Mouse (Mus musculus) kidney, embryonic 15.5 days (tissue): ENCODE measurements at regions not wholly inside any gene's neighbourhood (a gene's known extent, or its start where the extent isn't known, plus 50 kb on each side); places are given as distances from the start of the nearest gene placed in this dataset.

Experiments
- ATAC-seq: fragments of 200-750 bp; cut with Nextera tagmentation; replicated peaks from 2 replicates; pipeline ENCODE4 v1.8.0; 2017; ENCODE audit warnings: moderate TSS enrichment; ENCODE audit not compliant: low FRiP score
- H3K27ac ChIP-seq: fragments of 300-500 bp; sonication (generic); 2 replicates; pipeline ENCODE4 v1.5.1; 2015; ENCODE audit warnings: mild to moderate bottlenecking, inconsistent platforms
- H3K27me3 ChIP-seq: fragments of 300-500 bp; sonication (generic); 2 replicates; pipeline ENCODE4 v1.6.1; 2015; ENCODE audit warnings: inconsistent platforms
- H3K36me3 ChIP-seq: fragments of 300-500 bp; sonication (generic); 2 replicates; pipeline ENCODE4 v1.6.1; 2015; ENCODE audit warnings: inconsistent platforms
- H3K4me1 ChIP-seq: fragments of 300-500 bp; sonication (generic); 2 replicates; pipeline ENCODE4 v1.6.1; 2015; ENCODE audit warnings: inconsistent platforms
- H3K4me2 ChIP-seq: fragments of 300-500 bp; sonication (generic); 2 replicates; pipeline ENCODE4 v1.6.1; 2015; ENCODE audit warnings: moderate library complexity, mild to moderate bottlenecking, inconsistent platforms
- H3K4me3 ChIP-seq: fragments of 300-500 bp; sonication (generic); replicated peaks from 2 replicates; pipeline ENCODE4 v1.5.1; 2015; ENCODE audit warnings: mild to moderate bottlenecking, inconsistent platforms
- H3K9ac ChIP-seq: fragments of 300-500 bp; sonication (generic); 2 replicates; pipeline ENCODE4 v1.6.1; 2015; ENCODE audit warnings: mild to moderate bottlenecking, inconsistent platforms
- H3K9me3 ChIP-seq: fragments of 300-500 bp; sonication (generic); replicated peaks from 2 replicates; pipeline ENCODE4 v1.6.1; 2016; ENCODE audit warnings: inconsistent platforms
- WGBS: fragments of 180-500 bp; shearing (Covaris S2); methylation state at CpG from one replicate; pipeline ENCODE4 v1.1.7; 2015; ENCODE audit warnings: mixed read lengths; 5-methylcytosine and 5-hydroxymethylcytosine counted together

DNA sequence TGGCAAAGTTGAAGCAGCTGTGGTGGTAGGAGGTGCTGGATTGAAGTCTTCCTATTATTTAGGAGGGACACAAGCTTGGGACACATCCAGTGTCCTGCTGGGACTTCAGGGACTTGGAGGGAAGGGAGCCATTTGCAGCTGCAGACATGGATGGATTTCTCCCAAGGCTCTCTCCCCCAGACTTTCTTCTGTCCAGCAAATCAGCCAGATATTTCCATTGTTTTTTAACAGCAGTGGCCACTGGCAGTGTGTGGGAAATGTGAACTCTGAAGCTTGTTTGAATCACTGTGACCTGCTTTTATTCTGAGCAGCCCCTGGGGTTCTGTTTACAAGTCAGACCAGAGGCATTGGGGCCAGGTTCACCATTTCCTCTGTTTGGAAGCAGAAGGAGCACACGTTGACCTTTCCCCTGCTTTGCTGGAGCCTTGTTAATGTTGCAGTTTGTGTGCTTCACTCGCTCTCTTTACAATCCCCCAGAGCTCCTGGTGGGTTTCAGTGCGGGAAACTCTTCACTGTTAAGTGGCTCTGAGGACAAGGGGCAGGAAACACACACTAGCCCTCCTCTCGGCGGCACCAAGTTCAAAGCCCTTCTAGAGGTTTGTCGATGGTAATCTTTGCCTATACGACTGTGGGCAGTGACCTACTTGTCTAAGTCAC is 627.8 kb downstream of the Dhx35 start:
- Histone ChIP-seq H3K4me3 (no peak overlapping the region), H3K4me1 (peaks cover 19% of the 10 kb centered on the region), H3K27ac (peak overlapping the region; percentile 33; the same call in 1 of the 2 replicates), H3K9ac (no peak overlapping the region), H3K9me3 (no peaks in the 10 kb centered on the region), H3K27me3 (no peaks in the 10 kb centered on the region), H3K36me3 (no peaks in the 10 kb centered on the region), H3K4me2 (no peak overlapping the region)
- WGBS = 35% methylated on average over 7 of the region's 7 CpGs
- no peak for ATAC-seq

DNA sequence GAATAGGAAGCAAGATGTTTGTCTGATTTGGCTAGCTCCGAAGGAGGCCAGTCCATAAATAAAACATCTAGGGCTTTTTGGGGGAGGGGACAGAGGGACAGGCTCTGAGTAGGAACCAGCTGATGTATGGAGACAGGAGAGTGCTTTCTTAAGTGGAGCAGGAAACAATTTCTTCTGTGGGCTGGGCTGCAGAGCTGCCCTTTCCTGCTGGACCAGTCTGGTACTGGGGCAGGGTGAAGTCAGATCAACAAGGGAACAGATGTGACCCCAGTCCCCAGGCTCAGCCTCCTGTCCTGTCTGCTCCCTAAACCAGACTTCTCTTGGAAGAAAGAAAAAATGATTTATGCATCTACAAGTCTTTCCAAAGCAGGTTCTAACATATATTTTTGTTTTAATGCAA is 633.6 kb downstream of the Dhx35 start:
- Histone ChIP-seq H3K4me2 (no peak overlapping the region), H3K27ac (no peak overlapping the region), H3K4me3 (no peak overlapping the region), H3K4me1 (peaks cover 25% of the 10 kb centered on the region), H3K9ac (no peak overlapping the region), H3K27me3 (no peaks in the 10 kb centered on the region), H3K9me3 (no peaks in the 10 kb centered on the region), H3K36me3 (no peaks in the 10 kb centered on the region)
- ATAC-seq = peak; percentile 79; the same call in 1 of the 2 replicates
- 21% methylated on average over 1 of the region's 1 CpGs for WGBS

DNA sequence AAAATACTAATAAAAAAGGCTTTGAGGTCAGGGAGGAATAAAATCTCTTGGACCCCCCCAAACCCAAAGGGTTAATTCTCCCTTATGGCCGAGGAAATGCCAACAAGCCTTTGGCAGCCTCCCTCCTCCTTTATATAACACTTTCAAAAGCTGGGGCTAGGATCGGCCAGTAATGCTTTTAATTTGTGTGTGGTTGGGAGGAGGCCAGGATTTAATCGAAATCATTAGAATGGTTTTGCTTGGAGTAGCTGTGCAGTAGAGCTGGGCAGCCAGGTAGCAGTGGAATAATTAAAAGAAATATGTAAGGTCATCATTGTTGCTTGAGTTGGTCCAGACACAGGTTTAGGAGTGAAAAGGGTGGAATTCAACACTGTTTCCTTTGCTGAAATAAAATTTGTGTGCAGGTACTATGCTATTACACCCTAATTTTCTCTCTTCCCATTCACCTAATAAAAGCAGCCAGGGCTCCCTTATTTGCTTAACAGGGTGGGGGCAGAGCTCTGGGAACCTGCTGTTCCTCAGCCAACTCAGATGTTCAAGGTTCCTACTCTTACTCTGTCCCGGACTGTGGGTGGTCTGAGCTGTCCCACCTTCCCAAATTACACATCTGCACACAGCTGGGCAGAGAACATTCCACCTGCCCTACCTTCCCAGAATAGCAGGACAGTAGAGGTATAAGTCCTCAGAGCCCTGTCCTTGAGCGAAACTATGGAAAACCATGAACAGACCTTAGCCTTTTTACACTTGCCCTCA is 636.1 kb downstream of the Dhx35 start:
- WGBS = 68% methylated on average over 5 of the region's 5 CpGs
- Histone ChIP-seq H3K9ac (no peak overlapping the region), H3K9me3 (peaks cover 7% of the 10 kb centered on the region; the same call in 1 of the 2 replicates), H3K36me3 (no peaks in the 10 kb centered on the region), H3K4me3 (no peak overlapping the region), H3K27ac (no peak overlapping the region), H3K27me3 (no peaks in the 10 kb centered on the region), H3K4me1 (peaks cover 12% of the 10 kb centered on the region; the same call in 1 of the 2 replicates), H3K4me2 (no peak overlapping the region)
- no peak for ATAC-seq

DNA sequence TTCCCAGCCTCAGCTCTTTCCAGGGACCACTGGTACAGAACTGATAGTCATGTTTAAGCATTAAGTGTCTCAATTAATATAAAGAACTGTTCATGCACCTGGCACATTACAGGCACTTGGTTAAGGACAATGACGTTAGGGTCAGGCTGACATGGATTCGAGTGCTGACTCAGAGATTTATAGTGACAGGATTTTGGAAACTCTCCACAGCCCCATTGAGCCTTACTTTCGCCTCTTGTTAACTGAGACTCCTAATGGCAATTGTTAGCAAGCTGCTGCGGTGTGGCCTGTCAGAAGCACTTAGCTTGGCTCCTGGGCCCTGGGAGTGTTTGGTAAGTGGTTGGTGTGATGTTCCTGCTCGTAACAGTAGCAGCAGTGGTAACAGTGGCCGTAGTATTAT is 644.4 kb downstream of the Dhx35 start:
- WGBS = 74% methylated on average over 6 of the region's 6 CpGs
- Histone ChIP-seq H3K27ac (no peak overlapping the region), H3K4me2 (no peak overlapping the region), H3K9me3 (peaks cover 6% of the 10 kb centered on the region; the same call in 1 of the 2 replicates), H3K27me3 (no peaks in the 10 kb centered on the region), H3K4me1 (no peaks in the 10 kb centered on the region), H3K9ac (no peak overlapping the region), H3K4me3 (no peak overlapping the region), H3K36me3 (no peaks in the 10 kb centered on the region)
- ATAC-seq = no peak

DNA sequence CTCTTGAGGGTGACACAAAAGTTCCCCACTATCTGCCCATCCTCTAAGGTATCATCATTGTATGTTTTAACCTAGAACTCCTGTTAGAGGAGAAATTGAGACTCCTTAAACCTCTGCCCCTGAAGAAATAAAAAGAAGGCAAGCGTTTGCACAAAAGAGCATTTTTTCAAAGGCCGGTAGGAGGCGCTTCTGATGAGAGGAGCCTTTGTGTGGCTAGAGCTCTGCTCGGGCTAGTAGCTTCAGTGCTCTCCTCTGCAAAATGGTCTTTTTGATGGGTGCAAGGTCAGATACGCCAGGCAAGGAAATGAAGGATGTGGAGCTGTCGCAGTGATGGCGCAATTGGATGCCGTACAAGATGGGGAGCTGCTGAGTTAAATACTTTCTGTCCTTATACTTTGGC is 649.0 kb downstream of the Dhx35 start:
- 0 out of 2 replicates have a peak, but pooled peaks cover 3% of the 10 kb centered on the region for H3K4me1 ChIP-seq
- no peak overlapping the region for H3K4me2 ChIP-seq
- no peaks in the 10 kb centered on the region for H3K9me3 ChIP-seq
- no peaks in the 10 kb centered on the region for H3K36me3 ChIP-seq
- H3K27ac ChIP-seq = no peak overlapping the region
- 33% methylated on average over 8 of the region's 8 CpGs for WGBS
- no peaks in the 10 kb centered on the region for H3K27me3 ChIP-seq
- H3K4me3 ChIP-seq = no peak overlapping the region
- H3K9ac ChIP-seq = no peak overlapping the region
- no peak for ATAC-seq

DNA sequence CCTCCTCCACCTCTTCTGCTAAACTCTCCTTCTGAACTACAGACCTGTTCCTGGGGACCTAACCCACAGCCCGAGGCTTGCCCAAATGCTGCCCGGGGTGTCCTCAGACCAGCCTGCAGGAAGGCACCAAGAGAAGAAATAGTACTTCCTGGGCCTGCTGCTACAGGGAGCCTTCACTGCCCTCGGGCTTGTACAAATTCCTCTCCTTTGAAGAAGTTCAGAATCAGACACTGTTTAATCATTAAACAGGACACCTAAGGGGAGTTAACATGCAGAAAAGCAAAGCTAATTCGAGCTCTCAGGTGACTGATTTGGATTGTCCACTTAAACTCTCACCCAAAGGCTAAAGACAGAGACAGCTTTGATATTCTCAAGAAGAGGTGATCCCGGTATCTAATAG is 651.8 kb downstream of the Dhx35 start:
- H3K4me2 ChIP-seq = no peak overlapping the region
- H3K36me3 ChIP-seq = no peaks in the 10 kb centered on the region
- no peak overlapping the region for H3K9ac ChIP-seq
- H3K9me3 ChIP-seq = no peaks in the 10 kb centered on the region
- 0 out of 2 replicates have a peak, but pooled peaks have one; percentile 43 for ATAC-seq
- WGBS = 62% methylated on average over 5 of the region's 5 CpGs
- H3K4me1 ChIP-seq = 0 out of 2 replicates have a peak, but pooled peaks cover 3% of the 10 kb centered on the region
- no peak overlapping the region for H3K27ac ChIP-seq
- no peaks in the 10 kb centered on the region for H3K27me3 ChIP-seq
- no peak overlapping the region for H3K4me3 ChIP-seq

DNA sequence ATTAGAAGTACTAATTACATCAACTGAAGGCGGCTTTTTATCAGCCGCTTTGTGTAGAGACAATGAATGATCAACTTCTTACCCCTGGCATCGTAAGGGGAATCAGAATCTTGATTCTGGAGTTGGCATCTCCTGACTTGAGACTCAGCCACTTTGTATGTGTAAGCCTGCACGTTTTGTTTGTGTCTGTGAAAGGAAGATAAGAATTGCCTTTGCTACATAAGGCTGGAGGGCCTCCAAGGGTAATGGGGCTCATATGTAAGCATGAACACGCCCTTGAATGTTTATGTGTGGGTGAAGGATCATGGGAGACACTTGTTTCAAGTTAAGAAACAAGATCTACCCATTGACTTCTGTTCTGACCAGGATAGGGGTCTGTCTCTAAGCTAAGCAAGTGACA is 652.3 kb downstream of the Dhx35 start:
- Histone ChIP-seq H3K27me3 (no peaks in the 10 kb centered on the region), H3K9ac (no peak overlapping the region), H3K9me3 (no peaks in the 10 kb centered on the region), H3K36me3 (no peaks in the 10 kb centered on the region), H3K4me1 (0 out of 2 replicates have a peak, but pooled peaks cover 3% of the 10 kb centered on the region), H3K27ac (no peak overlapping the region), H3K4me2 (no peak overlapping the region), H3K4me3 (no peak overlapping the region)
- ATAC-seq = no peak
- WGBS = 69% methylated on average over 5 of the region's 5 CpGs

DNA sequence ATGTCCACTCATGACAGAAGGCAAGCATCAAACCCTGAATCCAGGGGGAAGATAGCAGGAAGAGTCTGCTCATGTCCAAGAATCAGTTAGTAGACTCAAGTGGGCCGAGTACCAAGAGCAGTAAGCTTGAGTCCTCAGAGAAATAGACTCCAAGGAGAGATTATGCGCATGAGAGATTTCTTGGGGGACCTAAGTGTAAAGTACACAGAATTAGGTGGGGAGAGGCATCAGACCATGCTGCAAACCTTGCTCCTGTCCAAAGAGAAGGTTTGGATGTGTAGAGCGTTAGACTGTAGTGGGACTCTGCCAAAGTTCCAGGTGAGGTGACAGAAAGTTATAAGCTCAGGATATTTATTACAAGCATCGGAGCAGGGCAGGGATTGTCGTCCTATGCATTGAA is 654.4 kb downstream of the Dhx35 start:
- no peak overlapping the region for H3K27ac ChIP-seq
- 89% methylated on average over 5 of the region's 5 CpGs for WGBS
- no peak for ATAC-seq
- H3K4me3 ChIP-seq = no peak overlapping the region
- no peaks in the 10 kb centered on the region for H3K36me3 ChIP-seq
- H3K9ac ChIP-seq = no peak overlapping the region
- no peaks in the 10 kb centered on the region for H3K9me3 ChIP-seq
- no peak overlapping the region for H3K4me2 ChIP-seq
- H3K27me3 ChIP-seq = no peaks in the 10 kb centered on the region
- H3K4me1 ChIP-seq = 0 out of 2 replicates have a peak, but pooled peaks cover 3% of the 10 kb centered on the region

DNA sequence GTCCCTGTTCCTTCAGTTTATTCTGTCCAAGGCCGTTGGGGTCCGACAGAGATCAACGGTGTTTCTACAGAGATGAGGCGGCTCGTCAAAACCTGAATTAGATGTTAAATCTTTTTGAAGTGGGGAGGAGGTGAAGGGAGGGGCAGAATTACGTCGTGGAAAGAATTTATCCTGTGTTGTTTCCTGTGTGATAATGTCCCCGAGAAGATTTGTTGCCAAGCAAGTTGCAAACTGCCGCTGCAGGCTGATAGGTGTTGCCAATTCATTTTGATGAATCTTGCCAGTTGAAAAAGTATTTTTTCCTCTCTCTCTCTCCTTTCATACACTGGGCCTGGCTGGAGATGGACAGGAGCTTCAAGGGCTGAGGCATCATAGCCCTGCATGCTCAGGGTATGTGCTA is 656.8 kb downstream of the Dhx35 start:
- H3K9me3 ChIP-seq = no peaks in the 10 kb centered on the region
- no peaks in the 10 kb centered on the region for H3K36me3 ChIP-seq
- H3K4me1 ChIP-seq = no peaks in the 10 kb centered on the region
- no peak overlapping the region for H3K4me2 ChIP-seq
- H3K9ac ChIP-seq = no peak overlapping the region
- ATAC-seq = no peak
- no peak overlapping the region for H3K4me3 ChIP-seq
- no peak overlapping the region for H3K27ac ChIP-seq
- H3K27me3 ChIP-seq = no peaks in the 10 kb centered on the region
- 34% methylated on average over 9 of the region's 9 CpGs for WGBS

DNA sequence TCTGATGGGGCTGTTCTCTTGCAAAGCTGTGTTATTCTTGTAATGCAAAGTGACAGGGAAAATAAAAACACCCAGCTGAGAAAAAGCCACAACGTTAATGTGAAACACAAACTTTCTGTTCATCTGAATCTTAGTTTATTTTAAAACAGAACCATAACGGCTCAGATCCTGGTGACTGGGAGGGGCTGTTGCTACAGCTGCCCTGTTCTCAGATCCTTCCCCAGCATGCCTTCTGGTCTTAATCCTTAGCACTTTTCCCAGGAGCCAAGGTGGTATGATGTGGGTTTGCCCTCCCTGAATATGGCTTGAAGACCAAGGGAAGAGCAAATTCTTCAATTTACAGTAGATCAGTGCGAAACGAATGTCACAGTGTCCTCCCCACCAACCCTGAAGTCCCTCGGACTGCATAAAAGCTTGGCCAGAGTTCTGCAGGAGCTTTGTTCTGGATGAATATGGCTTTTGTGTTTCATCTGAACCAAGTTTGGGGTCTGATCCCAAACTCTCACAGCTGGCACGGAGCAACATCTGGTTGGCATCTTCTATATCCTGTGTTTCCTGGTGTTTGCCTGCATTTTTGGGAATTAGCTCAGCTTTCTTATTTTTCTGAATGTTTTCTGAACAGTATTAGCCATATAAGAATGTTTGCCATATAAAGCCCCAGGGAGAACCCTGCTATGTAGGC is 686.9 kb downstream of the Dhx35 start:
- no peaks in the 10 kb centered on the region for H3K9me3 ChIP-seq
- WGBS = 64% methylated on average over 6 of the region's 6 CpGs
- no peaks in the 10 kb centered on the region for H3K36me3 ChIP-seq
- no peaks in the 10 kb centered on the region for H3K4me1 ChIP-seq
- H3K27me3 ChIP-seq = no peaks in the 10 kb centered on the region
- no peak overlapping the region for H3K4me3 ChIP-seq
- no peak overlapping the region for H3K4me2 ChIP-seq
- no peak for ATAC-seq
- no peak overlapping the region for H3K9ac ChIP-seq
- no peak overlapping the region for H3K27ac ChIP-seq

DNA sequence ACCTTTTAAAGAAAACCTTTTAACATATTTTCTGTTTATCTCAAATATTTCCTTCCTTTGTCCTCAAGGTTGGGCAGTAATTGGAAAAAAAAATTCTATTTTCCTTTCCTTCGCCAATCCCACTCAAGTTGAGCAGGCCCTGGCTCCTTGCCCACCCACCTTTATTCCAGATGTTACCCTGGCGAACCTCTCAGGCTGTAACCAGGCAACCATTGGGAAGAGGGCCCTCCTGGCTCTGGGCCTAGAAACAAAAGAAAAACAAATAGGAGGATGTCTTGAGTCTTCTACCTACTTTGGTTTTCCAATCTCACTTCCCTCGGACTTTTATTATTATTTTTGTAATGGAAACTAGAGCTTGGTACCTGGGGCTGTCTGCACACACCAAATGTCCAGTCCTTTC is 696.5 kb downstream of the Dhx35 start:
- Histone ChIP-seq H3K36me3 (no peaks in the 10 kb centered on the region), H3K27me3 (no peaks in the 10 kb centered on the region), H3K9ac (no peak overlapping the region), H3K27ac (no peak overlapping the region), H3K9me3 (no peaks in the 10 kb centered on the region), H3K4me1 (no peaks in the 10 kb centered on the region), H3K4me2 (no peak overlapping the region), H3K4me3 (no peak overlapping the region)
- 40% methylated on average over 3 of the region's 3 CpGs for WGBS
- ATAC-seq = no peak

DNA sequence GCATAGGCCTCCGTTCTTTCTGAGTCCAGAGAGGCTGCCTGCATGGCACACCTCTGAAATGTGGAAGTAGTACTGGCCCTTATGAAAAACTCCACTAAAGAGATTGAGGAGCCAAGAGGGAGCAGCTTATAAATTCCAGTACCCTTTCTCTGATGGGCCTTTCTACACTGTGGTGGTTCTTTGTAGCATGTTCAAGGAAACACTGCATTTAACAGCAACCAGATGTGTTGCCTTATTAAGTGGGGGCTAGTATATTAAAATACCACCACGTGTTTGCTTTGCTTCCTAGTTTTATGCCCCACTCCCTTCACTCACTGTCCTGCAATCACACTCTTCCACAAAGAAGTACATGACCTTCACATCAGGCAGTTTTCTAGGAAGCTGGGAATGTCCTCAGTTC is 704.1 kb downstream of the Dhx35 start:
- no peaks in the 10 kb centered on the region for H3K27me3 ChIP-seq
- no peak for ATAC-seq
- H3K27ac ChIP-seq = no peak overlapping the region
- H3K9me3 ChIP-seq = no peaks in the 10 kb centered on the region
- WGBS = 60% methylated on average over 2 of the region's 2 CpGs
- no peak overlapping the region for H3K4me3 ChIP-seq
- H3K4me1 ChIP-seq = peaks cover 6% of the 10 kb centered on the region; the same call in 1 of the 2 replicates
- H3K4me2 ChIP-seq = no peak overlapping the region
- no peak overlapping the region for H3K9ac ChIP-seq
- no peaks in the 10 kb centered on the region for H3K36me3 ChIP-seq
